ENCODE assay signal across 16 mouse cellular contexts in genomic region chr9:97188616-97189330, GRCm38 (mm10).
A peak's percentile ranks its signal among the peaks of the same experiment; 100 is the strongest.
DNase-seq lines count a peak whose midpoint lies in the region; TF ChIP-seq lines count a peak whose summit lies in the region.
"Had no signal": no experiment of that assay in that cellular context is flagged by ENCODE, and none has a peak within 500 bp of the region (broad histone marks: within the 10 kb centered on the region; RNA-seq: fewer than 3 reads in every experiment).

No protein-coding gene starts in this region.

- no peak overlapping the region for H3K4me3 ChIP-seq in gastrocnemius, adult 2 months
- H3K4me3 ChIP-seq: heart, embryonic 13.5 days; hindbrain, embryonic 15.5 days; limb, embryonic 12.5 days; midbrain, embryonic 12.5 days; myocyte had no signal

- TF ChIP-seq CTCF in gastrocnemius, adult 2 months (IDR thresholded peaks at IDR 0.05) = no peak

- intact Hi-C loops in gastrocnemius, postnatal 14 days (cut with DNase I; ENCODE audit: low total_unique reads) = no loop called here
- intact Hi-C loops in heart, postnatal 14 days (cut with DNase I) = no loop called here
- intact Hi-C loops in gastrocnemius, adult 2 months (cut with DNase I) = no loop called here

- no peak overlapping the region; the same call in 1 of the 2 replicates for H3K27ac ChIP-seq in gastrocnemius, adult 2 months
- H3K27ac ChIP-seq: heart, embryonic 13.5 days; hindbrain, embryonic 15.5 days; limb, embryonic 12.5 days; midbrain, embryonic 12.5 days had no signal

- DNase-seq in gastrocnemius, adult 18-20 months (ENCODE audit: low spot score) = peak; percentile 6
- no peak for DNase-seq in gastrocnemius, postnatal 14 days
- peak; percentile 35 to 37 for DNase-seq in kidney, postnatal 36 days
- no peak for DNase-seq in kidney, postnatal 10 days
- DNase-seq in adrenal gland, postnatal 36 days = peak; percentile 33 to 46
- peak; percentile 7 to 39 for DNase-seq in heart, postnatal 14 days
- no peak for DNase-seq in layer of hippocampus, postnatal 25 days (ENCODE audit: extremely low spot score in 1 of 2, low spot score in 1 of 2)
- no peak for DNase-seq in gastrocnemius, adult 2 months
- DNase-seq: cerebellum, adult 18-20 months; lung, adult 18-20 months; lung, postnatal 4 days had no signal

Comparison
In these comparisons a context has a peak if more than half of its experiments do, and no peak if none do; other contexts are left out.
1. DNase-seq: peak in gastrocnemius, adult 18-20 months (single experiment), kidney, postnatal 36 days (2 of 2), adrenal gland, postnatal 36 days (2 of 2) and heart, postnatal 14 days (2 of 2); none in gastrocnemius, postnatal 14 days (single experiment), kidney, postnatal 10 days (single experiment), layer of hippocampus, postnatal 25 days (0 of 2) and gastrocnemius, adult 2 months (single experiment).